Mouse (Mus musculus) embryo, embryonic 10 days (tissue): ENCODE results near the gene Ipo13.

Experiments used
- DNase-seq: peaks from one replicate; pipeline ENCODE4 v3.0.0-alpha.2; 2015; ENCODE audit warnings: low spot score

The Ipo13 gene

GRCm38 (mm10) chr4:117882701-117883691 lies 31.8 kb downstream of the Ipo13 start, which contains the start of gene B4galt2:
B4galt2 (minus strand) TSS chr4:117883487.
- peak; percentile 71 for DNase-seq

DNA sequence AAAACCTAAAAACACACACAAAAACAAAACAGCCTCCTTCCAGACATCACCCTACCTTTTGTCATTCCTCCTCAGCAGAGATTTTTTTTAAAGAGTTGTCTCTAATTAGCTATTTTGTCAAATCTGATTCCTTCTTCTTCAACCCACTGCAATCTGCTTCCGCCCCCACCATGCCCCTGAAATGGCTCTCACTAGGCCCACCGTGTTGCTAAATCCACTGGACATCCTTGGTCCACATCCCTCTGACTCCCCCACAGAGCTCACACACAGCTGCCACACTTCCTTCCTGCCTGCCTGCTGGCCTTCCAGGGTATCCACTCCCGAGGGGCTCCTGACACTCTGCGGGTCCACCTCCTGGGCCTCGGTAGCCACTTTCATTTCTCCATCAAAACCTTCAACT lies 36.1 kb downstream of the Ipo13 start:
- no peak for DNase-seq

DNA sequence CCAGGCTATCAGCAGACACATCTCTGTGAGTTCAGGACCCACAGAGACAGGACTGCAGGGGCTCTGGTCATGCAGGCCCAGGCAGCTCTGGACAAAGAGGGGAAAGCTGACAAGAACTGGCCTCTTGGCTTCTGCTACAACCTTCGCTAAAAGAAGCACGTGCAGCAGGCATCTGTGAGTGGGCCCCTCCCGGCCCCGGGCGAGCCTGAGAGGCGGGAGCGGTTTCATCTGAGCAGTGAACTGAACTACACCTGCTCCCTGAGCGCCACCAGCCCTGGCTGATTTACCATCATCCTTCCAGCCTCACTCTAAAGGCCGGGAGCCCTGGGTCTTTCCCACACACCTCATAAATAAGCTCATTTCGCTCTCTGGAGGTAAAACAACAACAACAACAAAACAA lies 36.5 kb downstream of the Ipo13 start:
- no peak for DNase-seq

GRCm38 (mm10) chr4:117873615-117874014 lies 41.2 kb downstream of the Ipo13 start:
- no peak for DNase-seq

- DNase-seq = peak; percentile 74
Observed at GRCm38 (mm10) chr4:117872471-117872886, 42.3 kb downstream of the Ipo13 start, which contains the start of gene Ccdc24. Ccdc24 (minus strand) TSS chr4:117872557.

- no peak for DNase-seq
Observed at GRCm38 (mm10) chr4:117871787-117872186, 43.0 kb downstream of the Ipo13 start.

- no peak for DNase-seq
Observed at GRCm38 (mm10) chr4:117870437-117870836, 44.4 kb downstream of the Ipo13 start.

DNA sequence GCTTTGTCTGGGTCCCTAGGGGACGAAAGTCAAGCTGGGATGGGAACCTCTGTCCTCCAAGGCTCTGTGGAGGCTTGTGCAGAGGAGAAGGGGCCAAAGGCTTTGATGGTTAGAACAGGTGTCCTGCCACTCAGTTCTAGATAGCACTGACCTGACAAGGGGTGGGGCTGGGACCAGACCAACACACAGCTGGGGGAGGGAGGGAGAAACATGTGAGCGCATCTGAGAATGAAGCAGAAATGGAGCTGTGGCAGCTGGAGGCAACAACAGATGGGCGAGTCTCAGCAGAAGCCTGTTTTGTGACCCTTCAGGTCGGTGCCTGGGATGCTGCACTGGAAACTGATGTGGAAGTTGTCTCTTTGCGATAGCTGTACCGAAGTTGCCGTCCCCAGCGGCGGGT lies 45.5 kb downstream of the Ipo13 start:
- no peak for DNase-seq

- DNase-seq = peak; percentile 83
Observed at GRCm38 (mm10) chr4:117867823-117868222, 47.0 kb downstream of the Ipo13 start.

- DNase-seq = no peak
Observed at GRCm38 (mm10) chr4:117867000-117867399, 47.8 kb downstream of the Ipo13 start.

GRCm38 (mm10) chr4:117866083-117866482 lies 48.7 kb downstream of the Ipo13 start:
- no peak for DNase-seq

GRCm38 (mm10) chr4:117862823-117863222 lies 52.0 kb downstream of the Ipo13 start:
- peak; percentile 35 for DNase-seq

- DNase-seq = no peak
Observed at GRCm38 (mm10) chr4:117860570-117860969, 54.2 kb downstream of the Ipo13 start.

DNA sequence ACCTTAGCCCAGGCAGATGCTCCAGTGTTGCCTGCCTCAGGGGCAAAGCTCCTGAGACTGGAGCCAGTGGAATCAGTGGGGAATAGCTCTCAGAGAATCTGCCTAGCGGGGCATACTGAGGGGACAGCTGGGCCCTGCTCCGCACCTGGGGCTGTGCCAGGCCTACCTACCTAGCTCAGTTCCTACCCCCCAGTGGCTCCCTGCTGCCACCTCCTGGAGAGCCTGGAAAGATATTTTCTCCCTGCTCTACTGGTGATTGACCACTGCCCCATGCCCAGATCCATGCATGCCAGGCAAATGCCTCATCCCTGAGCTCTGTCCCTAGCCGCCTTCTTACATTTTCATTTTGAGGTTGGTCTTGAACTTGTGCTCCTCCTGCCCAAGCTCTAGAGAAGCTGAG lies 56.0 kb downstream of the Ipo13 start:
- peak; percentile 30 for DNase-seq

DNA sequence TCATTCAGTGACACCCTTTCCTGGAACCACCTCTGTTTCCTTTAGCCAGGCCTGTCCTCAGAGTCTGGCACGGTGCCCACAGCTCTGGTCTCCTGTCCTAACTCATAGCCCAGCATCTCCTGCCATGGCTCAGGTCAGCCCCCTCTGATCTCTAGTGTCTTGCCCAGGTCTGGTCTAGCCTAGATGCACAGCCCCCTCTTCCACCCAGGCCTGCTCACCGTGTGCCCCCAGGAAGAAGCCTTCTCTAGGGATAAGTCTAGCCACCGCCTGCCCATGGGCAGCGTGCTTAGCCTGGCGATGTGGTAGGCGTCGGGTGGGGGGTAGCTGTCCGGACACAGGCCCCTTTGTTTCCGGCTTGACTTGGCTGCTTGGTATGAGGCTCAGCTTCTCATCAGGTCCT lies 59.7 kb downstream of the Ipo13 start:
- no peak for DNase-seq

GRCm38 (mm10) chr4:117852152-117852868 lies 62.5 kb downstream of the Ipo13 start:
- DNase-seq = no peak

DNA sequence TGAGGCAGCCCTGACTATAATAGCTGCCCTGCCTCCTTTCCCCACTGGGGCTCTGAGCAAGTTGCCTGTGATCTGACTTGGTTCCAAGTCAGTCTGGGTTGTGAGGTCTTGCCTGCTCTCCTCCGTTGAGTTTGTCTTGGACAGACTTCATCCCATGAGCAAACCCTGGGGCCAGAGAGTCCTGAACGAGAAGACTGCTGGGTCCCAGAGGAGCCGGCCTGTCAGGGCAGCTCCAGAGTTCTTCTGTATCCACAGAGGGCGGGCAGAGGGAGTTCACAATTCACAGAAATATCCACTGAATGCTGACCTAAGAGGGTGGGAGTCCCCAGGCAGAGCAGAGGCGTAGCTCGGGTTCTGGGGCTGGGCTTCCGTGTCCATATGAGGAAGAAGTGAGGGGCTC lies 63.9 kb downstream of the Ipo13 start:
- no peak for DNase-seq

DNA sequence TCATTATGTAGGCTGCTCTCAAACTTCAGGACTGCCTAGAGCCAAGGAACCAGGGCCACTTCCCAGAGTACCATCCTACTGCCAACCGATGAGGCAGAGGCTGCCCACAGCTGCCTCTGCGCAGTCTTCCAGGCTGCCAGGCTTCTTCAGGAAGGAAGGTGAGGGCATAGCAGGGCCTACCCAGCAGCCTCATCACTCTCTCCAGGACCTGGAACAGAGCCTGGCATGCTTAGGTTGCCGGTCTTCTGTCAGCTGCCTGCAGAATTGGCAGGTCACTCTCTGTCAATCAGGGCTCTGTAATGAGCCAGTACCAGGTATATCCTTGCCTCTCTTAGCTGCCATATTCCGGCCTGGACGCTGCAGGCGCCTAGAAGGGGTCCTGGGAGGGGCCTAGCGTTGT lies 64.6 kb downstream of the Ipo13 start:
- no peak for DNase-seq

DNA sequence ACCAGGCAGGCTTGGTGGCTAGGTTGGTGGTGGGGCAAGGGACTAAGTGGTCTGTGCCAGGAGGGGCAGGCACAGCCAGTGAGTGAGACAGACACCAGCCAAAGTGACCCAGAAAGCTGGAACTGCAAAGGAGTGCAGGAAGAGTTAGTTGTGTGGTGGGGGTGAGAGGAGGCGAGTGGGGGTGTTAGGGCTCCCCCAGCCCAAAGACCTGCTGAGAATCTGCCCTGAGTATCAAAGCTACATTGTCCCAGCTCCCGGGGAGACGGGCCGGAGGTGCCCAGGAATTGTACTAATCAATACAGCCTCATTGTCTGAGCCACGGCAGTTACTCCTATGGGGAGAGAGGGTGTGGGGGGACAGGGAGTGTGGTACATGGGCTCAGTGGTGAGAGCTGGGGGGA lies 65.3 kb downstream of the Ipo13 start:
- DNase-seq = no peak

- DNase-seq = no peak
Observed at GRCm38 (mm10) chr4:117849063-117849462, 65.7 kb downstream of the Ipo13 start.

DNA sequence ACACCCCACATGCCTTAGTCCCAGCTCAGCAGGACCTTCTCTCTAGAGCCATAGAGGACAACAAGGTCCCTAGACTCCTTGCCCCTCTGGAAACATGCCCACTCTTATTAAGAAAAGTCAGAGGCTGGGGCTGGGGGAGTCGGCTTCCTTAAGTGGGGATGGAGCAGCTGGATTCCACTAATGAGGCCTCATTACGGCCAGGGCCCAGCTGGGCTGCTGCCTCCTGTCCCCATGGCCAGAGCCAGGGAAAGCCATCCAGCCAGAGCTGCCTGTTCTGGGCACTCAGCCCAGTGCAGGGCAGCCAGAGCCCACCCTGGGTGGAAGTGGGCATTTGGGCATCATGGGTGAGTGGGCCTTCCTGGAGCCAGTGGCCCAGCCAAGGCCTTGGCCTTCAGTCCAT lies 67.8 kb downstream of the Ipo13 start:
- no peak for DNase-seq

DNA sequence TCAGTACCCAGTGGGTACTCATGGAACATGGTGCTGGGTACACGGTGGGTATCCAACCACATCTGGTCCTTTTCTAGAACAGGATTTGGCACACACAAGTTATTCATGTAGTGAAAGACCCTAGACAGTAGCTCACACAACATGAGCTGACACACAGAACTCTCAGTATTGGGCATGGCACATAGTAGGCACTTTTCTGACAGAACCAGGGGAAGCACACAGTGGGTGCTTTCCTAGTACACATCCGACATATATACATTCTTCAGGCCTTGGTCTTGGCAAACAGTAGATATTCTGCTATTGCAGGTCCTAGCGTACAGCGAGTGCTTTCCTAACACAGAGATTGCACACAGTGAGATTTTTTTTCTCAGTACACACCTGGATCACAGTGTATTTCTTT lies 68.5 kb downstream of the Ipo13 start:
- DNase-seq = no peak

- no peak for DNase-seq
Observed at GRCm38 (mm10) chr4:117845316-117845715, 69.5 kb downstream of the Ipo13 start.
